Mouse (Mus musculus): ENCODE measurements around the gene Nphp4. TPM values are rescaled to one million over a fixed set of nuclear protein-coding genes. Genes with fewer than 3 reads are reported as not detected.

Gene Nphp4
- polyA plus RNA-seq, 1 experiment from 2014 or later, result 6.5 TPM

DNA sequence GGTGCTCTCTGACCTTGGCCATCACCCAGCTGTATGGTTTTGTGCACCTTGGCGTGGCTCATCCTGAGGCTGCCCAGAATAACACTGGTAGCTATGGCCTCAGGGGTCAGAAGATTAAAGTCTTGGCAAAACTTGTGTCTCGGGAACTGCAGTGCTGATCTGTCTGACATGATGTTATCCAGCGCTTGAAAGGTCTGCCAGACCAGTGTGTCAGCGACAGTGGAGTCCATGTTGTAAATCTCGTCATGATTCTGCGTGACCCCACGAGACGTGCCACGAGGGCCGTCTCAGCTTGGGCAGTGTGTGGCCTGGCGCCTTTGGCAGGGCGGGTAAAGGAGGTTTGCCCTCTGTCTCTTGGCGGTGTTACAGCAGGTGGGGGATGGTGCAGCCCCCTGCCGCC is 13.8 kb downstream of the Nphp4 start:
- Histone ChIP-seq H3K27ac (no peak overlapping the region), H3K36me3 (replicated peaks) (peaks cover 15% of the 10 kb centered on the region), H3K4me1 (peaks cover 10% of the 10 kb centered on the region; the same call in 1 of the 2 replicates), H3K4me3 (no peak overlapping the region), H3K27me3 (ENCODE audit: poor library complexity, severe bottlenecking) (no peaks in the 10 kb centered on the region), H3K9me3 (no peaks in the 10 kb centered on the region)
- DNase-seq (ENCODE audit: extremely low spot score, low spot score), result no peak
- WGBS, result 91% methylated on average over 14 of the region's 14 CpGs

DNA sequence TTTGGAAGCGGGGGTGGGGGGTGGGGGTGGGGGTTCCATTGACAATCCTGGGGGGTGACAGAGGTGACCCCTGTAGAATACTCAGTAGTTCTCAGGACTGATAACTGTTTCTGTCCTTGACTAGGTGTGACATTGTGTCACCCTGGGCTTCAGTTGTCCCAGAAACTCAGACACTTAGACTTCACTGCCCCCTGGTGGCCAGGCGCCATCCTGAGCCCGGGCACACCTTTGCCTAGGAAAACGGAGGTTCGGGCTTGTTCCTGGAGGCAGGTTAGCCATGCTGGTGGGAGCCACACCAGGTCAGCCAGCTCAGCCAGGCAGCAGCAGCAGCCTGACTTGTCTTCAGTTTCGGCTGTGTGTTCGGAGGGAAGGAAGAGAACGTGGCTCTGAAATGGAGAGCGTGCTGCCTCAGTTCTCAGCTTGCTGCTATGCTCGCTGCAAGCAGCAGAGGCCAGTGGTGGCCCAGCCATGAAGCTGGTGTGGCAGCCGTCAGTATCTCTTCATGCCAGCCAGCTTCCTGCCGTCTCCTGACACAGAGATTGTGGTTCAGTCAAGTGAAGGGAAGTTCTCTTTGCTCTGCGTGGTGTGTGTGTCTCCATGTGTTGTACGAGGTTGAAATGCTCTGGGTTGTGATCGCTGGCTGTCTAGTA is 14.9 kb downstream of the Nphp4 start:
- WGBS, result 57% methylated on average over 15 of the region's 15 CpGs
- Histone ChIP-seq H3K4me1 (peaks cover 10% of the 10 kb centered on the region; the same call in 1 of the 2 replicates), H3K4me3 (no peak overlapping the region), H3K27me3 (ENCODE audit: poor library complexity, severe bottlenecking) (no peaks in the 10 kb centered on the region), H3K27ac (no peak overlapping the region), H3K9me3 (no peaks in the 10 kb centered on the region), H3K36me3 (replicated peaks) (peaks cover 15% of the 10 kb centered on the region)
- peak; percentile 63 for DNase-seq (ENCODE audit: extremely low spot score, low spot score)

DNA sequence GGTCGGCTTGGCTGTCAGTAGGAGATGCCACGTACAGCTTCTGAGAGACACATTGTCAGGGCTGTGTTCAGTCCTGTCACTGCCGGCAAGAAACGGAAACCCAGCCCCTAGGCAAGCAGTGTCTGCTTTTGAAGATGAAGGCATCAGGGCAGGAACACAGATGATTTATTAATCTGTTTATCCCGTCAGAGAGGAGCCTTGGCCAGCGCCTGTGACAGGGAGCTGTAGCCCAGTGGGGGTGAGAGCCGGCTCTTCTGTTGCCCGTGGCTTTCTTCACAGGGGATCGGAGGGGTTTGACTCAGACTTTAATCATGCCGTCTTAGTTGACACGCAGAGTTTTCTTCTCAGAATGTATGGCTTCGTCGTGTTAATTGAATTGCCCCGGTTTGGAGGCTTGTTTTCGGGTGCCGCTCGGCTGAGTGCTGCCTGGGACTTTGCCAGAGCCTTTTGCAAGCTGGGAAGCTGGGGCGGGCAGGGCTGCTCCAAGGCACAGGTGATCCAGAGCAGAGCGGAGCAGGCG is 17.9 kb downstream of the Nphp4 start:
- Histone ChIP-seq H3K27ac (no peak overlapping the region), H3K27me3 (ENCODE audit: poor library complexity, severe bottlenecking) (no peaks in the 10 kb centered on the region), H3K4me1 (peaks cover 10% of the 10 kb centered on the region; the same call in 1 of the 2 replicates), H3K9me3 (peaks cover 5% of the 10 kb centered on the region), H3K36me3 (replicated peaks) (peaks cover 33% of the 10 kb centered on the region), H3K4me3 (no peak overlapping the region)
- no peak for DNase-seq (ENCODE audit: extremely low spot score, low spot score)
- 66% methylated on average over 20 of the region's 20 CpGs for WGBS

DNA sequence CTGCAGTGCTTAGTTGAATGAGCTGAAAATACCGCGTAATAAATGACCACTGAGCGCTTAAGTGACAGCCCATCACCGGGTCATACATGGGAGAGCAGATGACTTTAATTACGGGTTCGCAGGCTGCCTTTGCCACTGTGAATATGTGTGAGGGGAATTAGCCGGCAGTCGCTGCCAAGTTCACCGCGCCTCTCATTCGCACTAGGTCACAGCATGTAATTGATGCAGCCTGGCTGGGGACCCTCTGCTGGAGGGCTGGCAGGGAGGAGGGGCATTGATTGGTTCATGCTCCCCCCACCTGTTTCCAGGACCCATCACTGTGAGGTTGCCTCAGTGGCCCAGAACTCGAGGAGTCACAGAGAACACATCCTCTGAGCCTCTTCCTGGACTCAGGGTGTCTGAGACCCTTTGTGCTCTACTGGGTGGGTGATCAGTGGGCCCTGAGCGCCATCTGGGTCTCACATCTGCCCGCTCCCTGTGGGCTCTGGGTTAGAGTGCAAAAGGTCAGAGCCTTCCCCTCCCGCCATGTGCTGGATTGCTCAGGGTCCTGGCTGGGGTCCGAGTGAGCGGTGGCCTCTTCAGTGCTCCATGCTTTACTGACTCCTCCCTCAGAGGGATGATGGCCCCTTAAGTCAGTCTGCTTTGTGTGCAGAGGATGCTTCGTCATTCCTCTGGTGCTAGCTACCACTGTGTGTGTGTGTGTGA is 35.9 kb downstream of the Nphp4 start:
- WGBS, result 46% methylated on average over 18 of the region's 18 CpGs
- peaks cover 29% of the 10 kb centered on the region for H3K36me3 ChIP-seq (replicated peaks)
- H3K4me3 ChIP-seq, result no peak overlapping the region
- H3K27ac ChIP-seq, result peak overlapping the region; percentile 71
- H3K27me3 ChIP-seq (ENCODE audit: poor library complexity, severe bottlenecking), result peaks cover 16% of the 10 kb centered on the region
- peaks cover 6% of the 10 kb centered on the region for H3K9me3 ChIP-seq
- peak; percentile 52 for DNase-seq (ENCODE audit: extremely low spot score, low spot score)
- H3K4me1 ChIP-seq, result peaks cover 32% of the 10 kb centered on the region

DNA sequence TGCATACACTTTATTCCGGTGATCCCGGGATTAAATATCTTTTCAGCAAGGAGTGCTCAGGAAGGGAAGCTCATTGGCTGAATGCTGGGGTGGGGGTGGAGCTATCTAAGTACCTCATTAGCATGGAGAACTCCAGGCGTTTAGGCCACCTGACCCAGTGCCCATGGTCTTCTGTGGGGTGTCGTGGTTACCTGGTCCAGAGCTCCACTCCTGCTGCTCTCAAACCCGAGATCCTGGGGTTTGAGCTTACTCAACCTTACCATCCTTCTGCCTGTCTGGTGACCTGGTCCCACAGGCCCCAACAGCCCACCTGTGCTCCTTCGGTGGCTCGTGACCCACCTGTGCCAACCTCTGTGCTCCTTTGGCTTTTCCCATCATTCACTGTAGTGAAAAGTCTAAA is 38.4 kb downstream of the Nphp4 start:
- Histone ChIP-seq H3K27me3 (ENCODE audit: poor library complexity, severe bottlenecking) (peaks cover 14% of the 10 kb centered on the region), H3K27ac (no peak overlapping the region), H3K4me1 (peaks cover 32% of the 10 kb centered on the region), H3K4me3 (no peak overlapping the region), H3K36me3 (replicated peaks) (peaks cover 11% of the 10 kb centered on the region), H3K9me3 (no peaks in the 10 kb centered on the region; the same call in 1 of the 2 replicates)
- no peak for DNase-seq (ENCODE audit: extremely low spot score, low spot score)
- 79% methylated on average over 7 of the region's 7 CpGs for WGBS

DNA sequence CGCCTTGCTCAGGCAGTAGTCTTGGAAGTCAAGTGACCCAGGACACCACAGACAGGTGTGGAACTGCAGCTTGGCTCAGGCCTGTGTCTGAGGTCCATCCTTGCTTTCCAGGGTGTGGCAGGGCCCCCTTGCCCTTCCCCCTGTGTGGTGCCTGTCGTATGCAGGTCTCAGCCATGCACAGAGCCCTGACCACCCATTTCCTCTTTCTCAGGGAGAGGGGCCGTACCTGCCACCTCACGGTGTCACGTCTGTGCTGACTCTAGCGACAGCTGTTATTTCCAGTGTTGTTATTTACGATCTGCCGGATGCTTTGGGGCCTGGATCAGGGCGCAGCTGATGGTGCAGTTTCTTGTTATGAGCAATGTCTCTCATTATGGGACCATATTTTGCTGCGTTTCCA is 42.6 kb downstream of the Nphp4 start:
- Histone ChIP-seq H3K36me3 (replicated peaks) (peaks cover 8% of the 10 kb centered on the region; the same call in 1 of the 2 replicates), H3K4me3 (no peak overlapping the region), H3K9me3 (peaks cover 4% of the 10 kb centered on the region; the same call in 1 of the 2 replicates), H3K4me1 (peaks cover 5% of the 10 kb centered on the region; the same call in 1 of the 2 replicates), H3K27ac (no peak overlapping the region), H3K27me3 (ENCODE audit: poor library complexity, severe bottlenecking) (peaks cover 3% of the 10 kb centered on the region)
- DNase-seq (ENCODE audit: extremely low spot score, low spot score), result no peak
- 90% methylated on average over 10 of the region's 10 CpGs for WGBS

DNA sequence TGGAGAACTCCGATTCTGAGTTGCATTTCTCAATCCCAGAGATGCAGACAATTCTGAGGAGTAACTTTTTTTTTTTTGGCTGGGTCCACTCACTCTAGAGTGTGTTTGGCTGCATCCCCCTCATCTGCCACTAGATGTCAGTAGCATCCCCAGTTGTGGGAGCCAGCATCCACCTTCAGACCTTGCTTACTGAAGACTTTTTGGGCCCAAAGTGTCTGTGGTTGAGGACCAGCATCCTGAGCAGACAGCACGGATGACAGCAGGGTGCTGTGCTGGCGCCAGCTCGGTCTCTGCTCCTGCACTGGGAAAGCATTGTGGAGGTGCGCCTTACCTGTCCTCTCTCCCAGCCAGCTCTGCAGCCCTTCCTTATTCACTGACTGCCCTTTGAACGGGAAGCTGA is 43.6 kb downstream of the Nphp4 start:
- Histone ChIP-seq H3K36me3 (replicated peaks) (peaks cover 7% of the 10 kb centered on the region; the same call in 1 of the 2 replicates), H3K4me3 (no peak overlapping the region), H3K9me3 (peaks cover 4% of the 10 kb centered on the region; the same call in 1 of the 2 replicates), H3K27ac (no peak overlapping the region), H3K27me3 (ENCODE audit: poor library complexity, severe bottlenecking) (no peaks in the 10 kb centered on the region), H3K4me1 (no peaks in the 10 kb centered on the region)
- DNase-seq (ENCODE audit: extremely low spot score, low spot score), result peak; percentile 58
- WGBS, result 39% methylated on average over 6 of the region's 6 CpGs

DNA sequence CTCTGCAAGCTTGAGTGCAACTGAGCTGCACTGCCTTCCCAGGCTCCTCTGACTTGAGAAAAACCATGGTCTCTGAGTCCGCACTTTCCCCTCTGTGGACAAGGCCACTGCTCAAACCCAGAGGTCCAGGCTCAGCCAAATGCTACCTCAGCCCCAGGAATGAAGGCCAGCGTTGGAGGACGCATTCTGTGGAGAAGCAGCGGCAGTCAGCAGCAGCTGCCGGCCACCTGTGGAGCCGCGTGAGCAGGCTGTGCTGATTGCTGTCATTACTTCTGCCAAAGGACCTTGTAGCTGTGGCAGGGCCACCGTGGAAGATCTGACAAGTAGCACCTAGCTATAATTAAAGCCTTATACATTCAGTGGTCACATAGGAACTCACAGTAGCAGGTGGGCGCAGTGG is 56.4 kb downstream of the Nphp4 start:
- H3K27ac ChIP-seq, result no peak overlapping the region
- no peaks in the 10 kb centered on the region for H3K27me3 ChIP-seq (ENCODE audit: poor library complexity, severe bottlenecking)
- no peaks in the 10 kb centered on the region for H3K9me3 ChIP-seq
- whole genome bisulfite sequencing, result 81% methylated on average over 9 of the region's 9 CpGs
- no peaks in the 10 kb centered on the region for H3K36me3 ChIP-seq (replicated peaks)
- H3K4me3 ChIP-seq, result no peak overlapping the region
- DNase-seq (ENCODE audit: extremely low spot score, low spot score), result no peak
- H3K4me1 ChIP-seq, result peaks cover 41% of the 10 kb centered on the region

DNA sequence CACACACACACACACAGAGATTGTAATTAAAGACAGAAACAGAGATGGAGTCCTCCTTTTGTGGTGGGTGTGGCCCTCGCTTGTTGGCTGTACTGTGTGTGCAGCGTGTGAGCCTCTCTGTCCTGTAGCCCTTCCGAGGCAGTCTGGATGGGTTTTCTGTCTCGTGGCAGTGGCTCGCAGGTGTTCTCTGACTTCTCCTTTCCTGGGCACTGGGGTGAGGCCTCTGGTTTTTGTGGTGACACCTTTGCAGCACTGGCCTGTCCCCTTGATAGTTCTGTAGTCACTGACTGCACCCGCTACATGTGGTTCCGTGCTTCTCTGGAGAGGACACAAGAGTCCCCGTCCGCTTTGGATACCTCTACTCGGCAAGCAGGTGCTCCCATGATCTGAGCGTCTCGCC is 63.2 kb downstream of the Nphp4 start:
- H3K27ac ChIP-seq, result 0 out of 2 replicates have a peak overlapping the region, but pooled peaks have one; percentile 15
- no peak overlapping the region for H3K4me3 ChIP-seq
- H3K9me3 ChIP-seq, result peaks cover 5% of the 10 kb centered on the region; the same call in 1 of the 2 replicates
- peaks cover 25% of the 10 kb centered on the region for H3K36me3 ChIP-seq (replicated peaks)
- WGBS, result 93% methylated on average over 12 of the region's 12 CpGs
- peaks cover 37% of the 10 kb centered on the region for H3K4me1 ChIP-seq
- H3K27me3 ChIP-seq (ENCODE audit: poor library complexity, severe bottlenecking), result no peaks in the 10 kb centered on the region
- DNase-seq (ENCODE audit: extremely low spot score, low spot score), result no peak

DNA sequence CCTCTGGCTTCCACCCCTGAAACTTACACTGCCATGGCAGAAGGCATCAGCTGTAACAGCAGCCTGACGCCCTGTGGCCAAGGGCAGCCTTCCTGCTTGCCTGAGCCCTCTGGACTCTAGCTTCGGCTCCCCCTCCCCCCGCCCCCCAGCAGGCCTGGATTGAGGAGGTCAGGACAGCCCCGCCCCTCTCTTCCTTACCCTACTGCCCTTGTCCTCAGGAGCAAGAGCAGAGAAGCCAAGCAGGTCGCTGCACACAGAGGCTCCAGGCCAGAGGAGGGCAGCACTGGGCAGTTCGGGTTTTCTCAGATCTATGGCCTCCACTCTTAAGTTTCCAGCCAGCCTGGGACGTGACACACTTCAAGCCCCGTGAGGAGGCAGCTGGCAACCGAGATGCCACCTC is 64.7 kb downstream of the Nphp4 start:
- Histone ChIP-seq H3K36me3 (replicated peaks) (peaks cover 36% of the 10 kb centered on the region), H3K27me3 (ENCODE audit: poor library complexity, severe bottlenecking) (no peaks in the 10 kb centered on the region), H3K9me3 (peaks cover 5% of the 10 kb centered on the region; the same call in 1 of the 2 replicates), H3K4me1 (peaks cover 27% of the 10 kb centered on the region), H3K4me3 (no peak overlapping the region), H3K27ac (no peak overlapping the region)
- peak; percentile 38 for DNase-seq (ENCODE audit: extremely low spot score, low spot score)
- WGBS, result 24% methylated on average over 9 of the region's 9 CpGs

DNA sequence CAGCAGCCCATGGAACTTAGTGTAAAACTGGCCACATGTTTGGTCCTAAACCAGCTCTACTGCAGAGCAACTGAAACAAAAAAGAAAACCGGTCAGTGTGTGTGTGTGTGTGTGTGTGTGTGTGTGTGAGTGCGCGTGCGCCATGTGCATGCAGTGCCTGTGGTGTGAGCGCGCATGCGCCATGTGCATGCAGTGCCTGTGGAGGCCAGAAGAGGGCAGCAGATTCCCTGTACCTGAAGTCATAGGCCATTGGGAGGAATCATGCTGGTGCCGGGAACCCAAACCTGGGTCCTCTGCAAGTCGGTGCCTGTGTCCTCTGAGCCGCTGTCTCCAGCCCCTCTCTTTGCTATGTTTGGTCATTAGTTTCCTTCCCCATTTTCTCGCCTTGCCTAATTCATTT is 65.9 kb downstream of the Nphp4 start:
- WGBS, result 97% methylated on average over 11 of the region's 11 CpGs
- Histone ChIP-seq H3K4me1 (peaks cover 36% of the 10 kb centered on the region), H3K9me3 (peaks cover 5% of the 10 kb centered on the region; the same call in 1 of the 2 replicates), H3K27me3 (ENCODE audit: poor library complexity, severe bottlenecking) (peaks cover 6% of the 10 kb centered on the region; the same call in 1 of the 2 replicates), H3K4me3 (no peak overlapping the region), H3K36me3 (replicated peaks) (peaks cover 41% of the 10 kb centered on the region), H3K27ac (no peak overlapping the region)
- no peak for DNase-seq (ENCODE audit: extremely low spot score, low spot score)

DNA sequence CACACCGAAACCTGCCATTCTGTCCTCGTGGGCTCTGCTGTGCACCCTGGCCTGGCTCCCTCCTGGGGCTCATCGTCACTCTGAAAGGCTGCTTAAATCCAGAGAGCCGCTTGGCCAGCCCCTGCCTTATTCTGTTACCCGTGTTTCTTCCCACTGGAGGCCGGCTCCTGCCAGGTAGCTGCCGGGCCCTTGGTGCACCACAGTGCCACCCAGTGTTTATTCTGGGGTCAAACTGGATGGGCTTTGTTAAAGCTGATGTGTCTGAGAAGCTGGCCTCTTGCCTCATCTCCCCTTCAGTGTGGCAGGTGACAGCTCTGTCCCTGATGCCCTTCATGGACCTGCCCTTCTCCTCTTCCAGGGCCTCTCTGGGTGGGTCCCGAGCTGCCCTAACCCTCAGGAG is 70.0 kb downstream of the Nphp4 start:
- Histone ChIP-seq H3K27ac (0 out of 2 replicates have a peak overlapping the region, but pooled peaks have one; percentile 8), H3K36me3 (replicated peaks) (peaks cover 47% of the 10 kb centered on the region), H3K4me1 (peaks cover 31% of the 10 kb centered on the region), H3K4me3 (no peak overlapping the region), H3K9me3 (peaks cover 5% of the 10 kb centered on the region; the same call in 1 of the 2 replicates), H3K27me3 (ENCODE audit: poor library complexity, severe bottlenecking) (peaks cover 6% of the 10 kb centered on the region; the same call in 1 of the 2 replicates)
- DNase-seq (ENCODE audit: extremely low spot score, low spot score), result no peak
- 70% methylated on average over 8 of the region's 8 CpGs for WGBS

Data from forebrain, embryonic 10.5 days (tissue).